Mouse (Mus musculus) stomach, postnatal 0 days (tissue): ENCODE results near the gene Tcte1. TPM values are rescaled to one million over a fixed set of nuclear protein-coding genes. Genes with fewer than 3 reads are reported as not detected.

Source experiments
- ATAC-seq: fragments of 200-750 bp; cut with Nextera tagmentation; 2 replicates; pipeline ENCODE4 v1.8.0; 2017; ENCODE audit not compliant: low FRiP score, low TSS enrichment
- DNase-seq: peaks from one replicate; pipeline ENCODE4 v3.0.0-alpha.2; 2016; ENCODE audit warnings: low spot score
- H3K27ac ChIP-seq: fragments of 300-500 bp; sonication (generic); replicated peaks from 2 replicates; pipeline ENCODE4 v1.5.1; 2014; ENCODE audit warnings: mild to moderate bottlenecking, control low read depth
- H3K27me3 ChIP-seq: fragments of 300-500 bp; sonication (generic); 2 replicates; pipeline ENCODE4 v1.6.1; 2014; ENCODE audit warnings: low read length; ENCODE audit not compliant: control insufficient read depth, insufficient read depth
- H3K36me3 ChIP-seq: fragments of 300-500 bp; sonication (generic); 2 replicates; pipeline ENCODE4 v1.6.1; 2014; ENCODE audit warnings: low read length, mixed read lengths; ENCODE audit not compliant: control insufficient read depth, insufficient read depth
- H3K4me1 ChIP-seq: fragments of 300-500 bp; sonication (generic); replicated peaks from 2 replicates; pipeline ENCODE4 v1.6.1; 2014; ENCODE audit warnings: antibody characterized with exemption; ENCODE audit not compliant: control insufficient read depth, insufficient read depth
- H3K4me2 ChIP-seq: fragments of 300-500 bp; sonication (generic); replicated peaks from 2 replicates; pipeline ENCODE4 v1.6.1; 2014; ENCODE audit warnings: low read depth, mild to moderate bottlenecking, control low read depth, moderate library complexity
- H3K4me3 ChIP-seq: fragments of 300-500 bp; sonication (generic); 2 replicates; pipeline ENCODE4 v1.5.1; 2014; ENCODE audit warnings: low read depth, low read length, control low read depth
- H3K9ac ChIP-seq: fragments of 300-500 bp; sonication (generic); 2 replicates; pipeline ENCODE4 v1.6.1; 2014; ENCODE audit warnings: mild to moderate bottlenecking, low read length, control low read depth, mixed read lengths
- H3K9me3 ChIP-seq: fragments of 300-500 bp; sonication (generic); 2 replicates; pipeline ENCODE4 v1.6.1; 2016; ENCODE audit warnings: low read length; ENCODE audit not compliant: control insufficient read depth
- CTCF ChIP-seq: IDR thresholded peaks from 2 replicates; pipeline ENCODE4 v1.5.1; 2016; ENCODE audit warnings: antibody characterized with exemption, low read depth, mild to moderate bottlenecking, moderate library complexity
- EP300 ChIP-seq: optimal IDR thresholded peaks from 2 replicates; pipeline ENCODE3; 2016; ENCODE audit warnings: antibody characterized with exemption
- WGBS: fragments of 180-500 bp; shearing (Covaris S2); extraction: QIAGEN DNeasy Blood & Tissue Kit; methylation state at CpG from one replicate; pipeline ENCODE4 v1.1.7; 2014; 5-methylcytosine and 5-hydroxymethylcytosine counted together
- polyA plus RNA-seq: library from polyadenylated mRNA; unstranded; fragments of >200 nt; fragmentation: Nextera tagmentation; extraction: Ambion mirVana; gene quantifications from 2 replicates; pipeline ENCODE4 v1.2.1, GENCODE M21; 2015

Tcte1 gene
- polyA plus RNA-seq, 1 experiment from 2014 or later = 0.04 TPM

- TF ChIP-seq EP300 = no peak
- no peak for TF ChIP-seq CTCF
- Histone ChIP-seq H3K4me1 (peaks cover 3% of the 10 kb centered on the region; the same call in 1 of the 2 replicates), H3K36me3 (no peaks in the 10 kb centered on the region), H3K27me3 (no peaks in the 10 kb centered on the region; the same call in 1 of the 2 replicates), H3K9me3 (no peaks in the 10 kb centered on the region), H3K27ac (no peak overlapping the region), H3K4me2 (no peak overlapping the region), H3K4me3 (no peak overlapping the region), H3K9ac (no peak overlapping the region)
- ATAC-seq (no peak), DNase-seq (no peak)
- 62% methylated on average over 7 of the region's 7 CpGs for WGBS
These were observed 28.1 kb downstream of the Tcte1 start for GRCm38 (mm10) chr17:45551249-45551796.

DNA sequence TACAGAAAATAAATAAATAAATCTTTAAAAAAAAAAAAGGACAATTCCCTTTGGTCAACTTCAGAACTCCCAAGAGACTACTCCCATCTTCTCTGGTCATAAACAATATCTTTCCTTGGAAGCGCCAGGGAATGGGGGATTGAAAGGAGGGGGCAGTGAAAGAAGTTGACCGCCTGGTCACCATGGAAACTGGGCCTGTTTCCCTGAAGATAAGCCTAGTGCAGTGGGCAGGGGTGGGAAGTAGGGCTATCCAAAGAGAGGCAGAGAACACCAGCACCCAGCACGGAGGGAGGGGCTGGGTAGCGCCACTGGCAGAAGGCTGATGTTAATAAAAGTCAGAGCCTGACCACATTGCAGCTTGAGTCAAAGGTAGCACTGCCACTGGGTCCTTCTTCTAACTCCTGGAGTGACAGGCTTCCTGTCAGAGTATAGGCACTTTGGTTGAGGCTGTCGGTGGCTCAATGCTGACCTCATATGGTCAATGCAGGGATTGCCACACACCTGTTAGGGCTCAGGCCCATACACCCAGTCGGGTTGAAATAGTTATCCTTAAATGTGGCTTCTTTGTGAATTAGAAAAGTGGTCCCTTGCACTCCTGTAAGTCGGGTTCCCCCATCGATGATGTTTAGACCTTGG is 28.7 kb downstream of the Tcte1 start:
- no peaks in the 10 kb centered on the region for H3K9me3 ChIP-seq
- no peak for TF ChIP-seq EP300
- TF ChIP-seq CTCF = peak; percentile 94
- ATAC-seq (peak; percentile 62), DNase-seq (peak; percentile 82)
- 6% methylated on average over 8 of the region's 8 CpGs for WGBS
- peaks cover 3% of the 10 kb centered on the region; the same call in 1 of the 2 replicates for H3K4me1 ChIP-seq
- no peaks in the 10 kb centered on the region for H3K36me3 ChIP-seq
- no peaks in the 10 kb centered on the region; the same call in 1 of the 2 replicates for H3K27me3 ChIP-seq
- no peak overlapping the region for H3K4me3 ChIP-seq
- no peak overlapping the region for H3K4me2 ChIP-seq
- no peak overlapping the region for H3K27ac ChIP-seq
- H3K9ac ChIP-seq = no peak overlapping the region

DNA sequence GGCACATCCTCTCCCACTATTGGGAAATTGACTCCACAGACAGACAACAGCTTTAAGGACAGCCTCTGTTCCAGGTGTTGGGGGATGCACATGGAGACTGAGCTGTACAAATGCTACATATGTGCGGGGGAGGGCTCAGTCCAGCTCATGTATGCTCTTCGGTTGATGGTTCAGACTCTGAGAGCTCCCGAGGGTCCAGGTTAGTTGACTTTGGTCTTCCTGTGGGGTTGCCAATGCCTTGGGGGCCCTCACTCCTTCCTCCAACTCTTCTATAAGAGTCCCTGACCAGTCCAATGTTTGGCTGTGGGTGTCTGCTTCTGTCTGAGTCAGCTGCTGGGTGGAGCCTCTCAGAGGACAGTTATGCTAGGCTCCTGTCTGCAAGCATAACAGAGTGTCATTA is 29.8 kb downstream of the Tcte1 start:
- Histone ChIP-seq H3K4me1 (peaks cover 3% of the 10 kb centered on the region; the same call in 1 of the 2 replicates), H3K9ac (no peak overlapping the region), H3K27me3 (no peaks in the 10 kb centered on the region; the same call in 1 of the 2 replicates), H3K9me3 (no peaks in the 10 kb centered on the region), H3K4me3 (no peak overlapping the region), H3K4me2 (no peak overlapping the region), H3K27ac (no peak overlapping the region), H3K36me3 (no peaks in the 10 kb centered on the region)
- WGBS = 79% methylated on average over 3 of the region's 3 CpGs
- no peak for DNase-seq
- TF ChIP-seq EP300 (no peak), CTCF (no peak)
- no peak for ATAC-seq

DNA sequence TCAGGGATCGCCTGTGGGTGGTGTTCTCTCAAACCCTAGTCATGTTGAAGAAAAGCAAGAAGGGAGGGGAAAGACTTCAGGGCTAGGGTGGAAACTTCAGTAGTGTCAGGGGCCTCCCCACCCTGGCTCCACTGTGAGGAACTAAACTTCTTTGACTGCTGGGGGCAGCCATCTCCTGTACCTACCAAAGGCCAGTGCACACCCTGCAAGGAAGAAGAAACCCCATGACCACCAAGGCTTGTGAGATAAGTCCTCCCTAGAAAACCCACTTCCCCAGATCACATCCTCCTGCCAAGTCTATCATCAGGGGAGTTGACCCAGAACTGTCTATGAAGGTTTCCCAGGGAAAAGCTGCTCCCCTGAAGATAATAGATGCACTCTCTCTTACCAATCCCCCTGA is 31.2 kb downstream of the Tcte1 start:
- TF ChIP-seq CTCF = no peak
- TF ChIP-seq EP300 = no peak
- H3K4me2 ChIP-seq = no peak overlapping the region
- no peaks in the 10 kb centered on the region; the same call in 1 of the 2 replicates for H3K27me3 ChIP-seq
- no peak overlapping the region for H3K9ac ChIP-seq
- ATAC-seq = no peak
- no peak overlapping the region for H3K27ac ChIP-seq
- peaks cover 3% of the 10 kb centered on the region; the same call in 1 of the 2 replicates for H3K4me1 ChIP-seq
- H3K9me3 ChIP-seq = no peaks in the 10 kb centered on the region
- no peaks in the 10 kb centered on the region for H3K36me3 ChIP-seq
- WGBS = 58% methylated on average over 1 of the region's 1 CpGs
- no peak overlapping the region for H3K4me3 ChIP-seq
- no peak for DNase-seq

- Histone ChIP-seq H3K27me3 (no peaks in the 10 kb centered on the region), H3K4me2 (peak within 1 kb of the TSS; percentile 73), H3K27ac (no peak within 1 kb of the TSS), H3K9ac (peak within 1 kb of the TSS; percentile 68), H3K9me3 (no peaks in the 10 kb centered on the region), H3K4me3 (peak within 1 kb of the TSS; percentile 58), H3K36me3 (no peaks in the 10 kb centered on the region), H3K4me1 (peaks cover 3% of the 10 kb centered on the region; the same call in 1 of the 2 replicates)
- ATAC-seq (peak; percentile 82), DNase-seq (peak; percentile 96)
- TF ChIP-seq CTCF = no peak
- no peak for TF ChIP-seq EP300
- WGBS = under 1% methylated on average over 39 of the region's 45 CpGs
These were observed 32.3 kb downstream of the Tcte1 start, which contains the start of gene Nfkbie for GRCm38 (mm10) chr17:45555452-45556106. Gene Nfkbie, plus strand, starts transcription at chr17:45555703.
